Mouse (Mus musculus): Measurements from ENCODE around the gene Asb17.

DNA sequence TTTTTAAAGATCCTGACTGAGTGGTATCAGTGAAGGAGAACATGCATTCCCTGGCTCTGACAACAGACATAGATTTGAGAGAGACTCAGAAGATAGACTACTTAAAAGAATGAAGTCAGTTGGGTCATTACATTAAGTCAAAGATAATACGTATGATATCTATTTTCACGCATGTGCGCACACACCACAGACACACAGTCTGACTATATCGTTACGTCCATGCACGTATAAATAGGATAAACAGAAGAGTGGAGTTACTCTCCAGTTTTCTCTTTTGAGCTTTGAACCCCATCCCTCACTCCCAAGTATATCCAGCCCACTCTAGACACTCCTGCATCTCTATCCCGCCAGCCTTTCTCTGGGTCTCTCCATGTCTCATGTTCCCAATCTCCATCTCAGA is 40.0 kb upstream of the Asb17 start:
- TF ChIP-seq POLR2A (IDR thresholded peaks at IDR 0.05; ENCODE audit: low read depth, low read length): no peak
- no peak for TF ChIP-seq CTCF (IDR thresholded peaks at IDR 0.05; ENCODE audit: extremely low read depth, insufficient read depth, insufficient read length, insufficient replicate concordance)
